Mouse (Mus musculus) forebrain, embryonic 16.5 days (tissue): ENCODE measurements around the gene Olfr878. TPM values are rescaled to one million over a fixed set of nuclear protein-coding genes. Genes with fewer than 3 reads are reported as not detected.

Experiments
- ATAC-seq: fragments of 200-750 bp; cut with Nextera tagmentation; 2 replicates; pipeline ENCODE4 v1.8.0; 2017; ENCODE audit warnings: mild to moderate bottlenecking, moderate library complexity
- H3K27ac ChIP-seq: fragments of 300-500 bp; sonication (generic); 2 replicates; pipeline ENCODE4 v1.5.1; 2014; ENCODE audit warnings: low read length, control low read depth
- H3K27me3 ChIP-seq: fragments of 300-500 bp; sonication (generic); replicated peaks from 2 replicates; pipeline ENCODE4 v1.6.1; 2014; ENCODE audit warnings: low read length; ENCODE audit not compliant: control insufficient read depth, insufficient read depth
- H3K36me3 ChIP-seq: fragments of 300-500 bp; sonication (generic); 2 replicates; pipeline ENCODE4 v1.6.1; 2014; ENCODE audit not compliant: control insufficient read depth, insufficient read depth
- H3K4me1 ChIP-seq: fragments of 300-500 bp; sonication (generic); replicated peaks from 2 replicates; pipeline ENCODE4 v1.6.1; 2014; ENCODE audit warnings: low read length; ENCODE audit not compliant: control insufficient read depth, insufficient read depth
- H3K4me2 ChIP-seq: fragments of 300-500 bp; sonication (generic); 2 replicates; pipeline ENCODE4 v1.6.1; 2014; ENCODE audit warnings: mild to moderate bottlenecking, low read length, control low read depth
- H3K4me3 ChIP-seq: fragments of 300-500 bp; sonication (generic); replicated peaks from 2 replicates; pipeline ENCODE4 v1.5.1; 2014; ENCODE audit warnings: mild to moderate bottlenecking, low read length, control low read depth
- H3K9ac ChIP-seq: fragments of 300-500 bp; sonication (generic); replicated peaks from 2 replicates; pipeline ENCODE4 v1.6.1; 2014; ENCODE audit warnings: low read depth, low read length, control low read depth
- H3K9me3 ChIP-seq: fragments of 300-500 bp; sonication (generic); 2 replicates; pipeline ENCODE4 v1.6.1; 2016; ENCODE audit warnings: low read length; ENCODE audit not compliant: control insufficient read depth
- WGBS: fragments of 180-500 bp; shearing (Covaris S2); extraction: QIAGEN DNeasy Blood & Tissue Kit; methylation state at CpG from one replicate; pipeline ENCODE4 v1.1.7; 2014; 5-methylcytosine and 5-hydroxymethylcytosine counted together
- polyA plus RNA-seq: library from polyadenylated mRNA; unstranded; fragments of >200 nt; fragmentation: Nextera tagmentation; extraction: Ambion mirVana; gene quantifications from 2 replicates; pipeline ENCODE4 v1.2.1, GENCODE M21; 2015

Olfr878 gene
- not detected in 2 replicates for polyA plus RNA-seq

DNA sequence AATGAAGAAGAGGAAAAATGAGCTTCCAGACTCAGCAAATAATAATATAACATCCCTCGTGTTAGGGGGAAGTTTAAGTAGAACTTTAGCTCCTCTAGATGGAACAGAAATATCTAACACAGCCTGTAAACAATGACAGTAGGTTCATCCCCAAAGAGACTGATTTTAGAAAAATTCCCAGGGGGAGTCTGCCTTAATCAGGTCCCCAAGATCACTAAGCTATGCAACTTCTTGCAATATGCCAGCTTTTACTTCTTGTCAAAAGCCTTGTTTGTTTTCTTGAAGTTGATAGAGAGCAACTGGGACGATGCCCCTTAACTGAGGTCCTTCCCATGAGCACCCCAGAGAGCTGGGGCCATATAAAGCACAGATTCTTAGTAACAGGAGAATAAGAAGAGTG lies at the start of gene Olfr878:
Gene Olfr878, plus strand, starts transcription at position 301 of the 400 bp plus-strand sequence.
- no peak within 1 kb of the TSS for H3K4me3 ChIP-seq
- H3K9me3 ChIP-seq = no peaks in the 10 kb centered on the region
- no peaks in the 10 kb centered on the region for H3K36me3 ChIP-seq
- H3K9ac ChIP-seq = no peak within 1 kb of the TSS
- no peaks in the 10 kb centered on the region for H3K27me3 ChIP-seq
- ATAC-seq = no peak
- H3K27ac ChIP-seq = no peak within 1 kb of the TSS
- H3K4me2 ChIP-seq = no peak within 1 kb of the TSS
- WGBS = 87% methylated on average over 2 of the region's 2 CpGs
- no peaks in the 10 kb centered on the region for H3K4me1 ChIP-seq

DNA sequence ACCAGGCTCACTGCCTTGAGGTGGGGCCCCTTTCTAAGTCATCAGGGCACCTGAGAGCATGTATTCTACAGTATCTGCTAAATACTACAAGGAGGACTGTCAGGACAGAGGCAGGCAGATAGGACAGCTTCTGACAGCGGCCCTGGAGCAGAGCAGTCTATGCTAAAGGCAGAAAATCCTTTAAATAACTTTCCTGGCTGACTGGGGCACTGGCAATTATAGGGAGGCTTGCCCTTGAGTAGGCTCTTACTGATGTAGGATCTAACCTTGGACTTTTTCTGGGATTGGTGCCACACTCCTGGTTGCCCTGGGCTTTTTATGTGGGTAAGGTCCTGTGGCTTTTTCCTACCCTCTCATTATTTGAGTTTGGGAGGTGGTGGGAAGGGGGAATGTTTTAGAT lies 47.4 kb upstream of the Olfr878 start:
- Histone ChIP-seq H3K4me3 (no peak overlapping the region), H3K27ac (no peak overlapping the region), H3K4me1 (no peaks in the 10 kb centered on the region), H3K36me3 (no peaks in the 10 kb centered on the region), H3K9me3 (no peaks in the 10 kb centered on the region), H3K4me2 (no peak overlapping the region), H3K27me3 (no peaks in the 10 kb centered on the region), H3K9ac (no peak overlapping the region)
- WGBS = 59% methylated on average over 1 of the region's 1 CpGs
- ATAC-seq = no peak

DNA sequence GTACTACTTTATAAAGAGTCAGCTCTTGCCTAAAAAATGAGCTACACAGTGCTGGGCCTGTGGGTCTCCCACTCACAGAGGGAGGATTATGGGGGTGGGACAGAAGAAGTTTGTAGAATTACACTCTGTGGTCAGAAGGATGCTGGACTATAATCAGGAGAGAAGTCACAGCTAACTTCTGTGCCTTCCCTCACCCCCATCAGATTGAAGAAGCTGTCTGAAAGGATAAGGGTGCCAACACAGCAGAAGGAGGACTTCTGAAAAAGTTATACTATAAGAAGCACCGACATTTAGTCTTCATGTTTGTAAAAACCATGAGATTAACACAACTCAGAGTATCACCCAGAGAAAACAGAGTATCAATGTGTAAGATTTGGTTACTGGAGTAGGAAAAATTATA lies 46.5 kb upstream of the Olfr878 start:
- no peak overlapping the region for H3K4me2 ChIP-seq
- H3K9me3 ChIP-seq = no peaks in the 10 kb centered on the region
- no peaks in the 10 kb centered on the region for H3K27me3 ChIP-seq
- no peak overlapping the region for H3K4me3 ChIP-seq
- H3K9ac ChIP-seq = no peak overlapping the region
- no peak overlapping the region for H3K27ac ChIP-seq
- no peaks in the 10 kb centered on the region for H3K4me1 ChIP-seq
- no peak for ATAC-seq
- no peaks in the 10 kb centered on the region for H3K36me3 ChIP-seq
- 87% methylated on average over 1 of the region's 1 CpGs for whole genome bisulfite sequencing

DNA sequence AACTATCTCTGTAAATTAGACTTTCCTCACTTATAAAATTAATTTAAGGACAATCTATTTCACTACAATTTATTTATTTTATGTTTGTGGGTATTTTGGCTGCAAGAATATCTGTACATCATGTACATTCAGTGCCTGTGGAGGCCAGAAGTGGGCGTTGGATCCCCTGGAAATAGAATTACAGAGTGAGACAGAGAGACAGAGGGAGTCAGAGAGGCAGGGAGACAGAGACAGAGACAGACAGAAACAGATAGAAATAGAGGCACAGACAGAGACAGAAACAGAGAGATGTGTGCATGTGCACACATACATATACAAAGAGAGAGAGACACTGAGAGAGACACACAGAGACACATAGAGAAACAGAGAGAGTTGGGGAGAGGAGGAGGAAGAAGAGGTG lies 46.1 kb upstream of the Olfr878 start:
- no peak overlapping the region for H3K4me3 ChIP-seq
- no peaks in the 10 kb centered on the region for H3K9me3 ChIP-seq
- H3K27ac ChIP-seq = no peak overlapping the region
- H3K27me3 ChIP-seq = no peaks in the 10 kb centered on the region
- H3K4me2 ChIP-seq = no peak overlapping the region
- no peaks in the 10 kb centered on the region for H3K4me1 ChIP-seq
- 67% methylated on average over 1 of the region's 1 CpGs for WGBS
- ATAC-seq = no peak
- H3K36me3 ChIP-seq = no peaks in the 10 kb centered on the region
- H3K9ac ChIP-seq = no peak overlapping the region

DNA sequence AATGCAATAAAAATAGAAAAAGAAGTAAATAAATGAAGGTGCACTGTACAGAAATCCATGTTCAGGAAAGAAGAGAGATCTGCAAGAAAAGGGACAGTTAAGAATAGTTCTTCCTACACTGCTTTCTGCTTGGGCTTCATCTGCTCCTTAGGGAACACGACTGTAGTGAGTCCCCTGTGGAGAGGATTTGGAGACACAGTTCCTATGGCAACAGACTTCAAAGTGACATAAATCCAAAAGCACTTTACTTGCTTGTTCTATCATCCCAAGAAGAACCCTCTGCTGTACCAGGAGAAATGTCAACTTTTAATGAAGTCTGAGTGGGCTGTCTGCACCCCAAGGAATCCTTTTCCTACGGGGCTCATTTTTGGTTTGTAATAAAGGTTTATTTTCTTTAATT lies 26.7 kb upstream of the Olfr878 start:
- H3K27me3 ChIP-seq = no peaks in the 10 kb centered on the region
- no peaks in the 10 kb centered on the region for H3K4me1 ChIP-seq
- no peaks in the 10 kb centered on the region for H3K9me3 ChIP-seq
- H3K27ac ChIP-seq = no peak overlapping the region
- H3K36me3 ChIP-seq = no peaks in the 10 kb centered on the region
- H3K9ac ChIP-seq = no peak overlapping the region
- WGBS = 14% methylated on average over 2 of the region's 2 CpGs
- no peak overlapping the region for H3K4me2 ChIP-seq
- ATAC-seq = no peak
- no peak overlapping the region for H3K4me3 ChIP-seq

DNA sequence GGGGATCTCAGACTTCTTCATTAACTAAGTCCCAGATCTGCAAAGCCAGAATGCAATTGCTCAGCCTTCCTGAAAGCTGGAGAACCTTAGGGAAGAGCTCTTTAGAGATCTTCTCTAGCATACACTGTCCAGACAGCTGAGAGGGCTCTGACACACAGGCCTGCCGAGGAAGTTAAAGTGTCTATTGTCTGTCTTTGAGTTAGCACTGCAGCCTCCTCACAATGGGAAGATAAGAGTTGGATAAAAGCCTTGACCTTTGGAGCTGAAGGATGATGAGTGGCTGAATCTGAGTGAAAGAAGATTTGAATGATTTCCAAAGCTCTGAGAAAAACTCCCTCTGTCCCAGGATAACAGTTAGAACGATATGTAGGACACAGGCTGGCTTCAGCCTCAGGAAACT lies 21.0 kb upstream of the Olfr878 start, which contains the start of gene Olfr145:
Gene Olfr145, plus strand, starts transcription at position 64 of the 400 bp plus-strand sequence.
- Histone ChIP-seq H3K27ac (no peak within 1 kb of the TSS), H3K36me3 (no peaks in the 10 kb centered on the region), H3K27me3 (no peaks in the 10 kb centered on the region), H3K4me1 (no peaks in the 10 kb centered on the region), H3K9me3 (no peaks in the 10 kb centered on the region), H3K4me3 (no peak within 1 kb of the TSS), H3K4me2 (no peak within 1 kb of the TSS), H3K9ac (no peak within 1 kb of the TSS)
- WGBS = 45% methylated on average over 2 of the region's 2 CpGs
- no peak for ATAC-seq

DNA sequence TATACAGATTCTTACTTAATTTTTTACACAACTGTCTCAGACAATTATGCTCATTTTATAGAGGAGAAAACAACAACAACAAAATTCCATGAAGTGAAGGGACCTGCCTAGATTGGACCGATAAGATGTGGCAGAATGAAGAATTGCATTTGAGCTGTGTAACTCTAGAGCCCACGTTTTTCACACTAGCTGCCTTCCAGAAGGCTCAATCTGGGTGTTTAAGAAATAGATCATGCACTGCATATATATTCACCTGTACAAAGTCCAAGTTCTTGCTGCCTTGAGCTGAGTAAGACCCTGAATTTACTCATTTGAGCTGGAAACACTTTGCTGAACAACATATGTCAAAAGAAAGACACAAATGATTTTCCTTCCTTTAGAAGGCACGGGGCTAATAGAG lies 12.1 kb upstream of the Olfr878 start:
- H3K36me3 ChIP-seq = no peaks in the 10 kb centered on the region
- ATAC-seq = no peak
- 72% methylated on average over 3 of the region's 3 CpGs for WGBS
- H3K4me3 ChIP-seq = no peak overlapping the region
- H3K9me3 ChIP-seq = no peaks in the 10 kb centered on the region
- H3K27me3 ChIP-seq = no peaks in the 10 kb centered on the region
- no peak overlapping the region for H3K4me2 ChIP-seq
- no peaks in the 10 kb centered on the region for H3K4me1 ChIP-seq
- no peak overlapping the region for H3K9ac ChIP-seq
- no peak overlapping the region for H3K27ac ChIP-seq

DNA sequence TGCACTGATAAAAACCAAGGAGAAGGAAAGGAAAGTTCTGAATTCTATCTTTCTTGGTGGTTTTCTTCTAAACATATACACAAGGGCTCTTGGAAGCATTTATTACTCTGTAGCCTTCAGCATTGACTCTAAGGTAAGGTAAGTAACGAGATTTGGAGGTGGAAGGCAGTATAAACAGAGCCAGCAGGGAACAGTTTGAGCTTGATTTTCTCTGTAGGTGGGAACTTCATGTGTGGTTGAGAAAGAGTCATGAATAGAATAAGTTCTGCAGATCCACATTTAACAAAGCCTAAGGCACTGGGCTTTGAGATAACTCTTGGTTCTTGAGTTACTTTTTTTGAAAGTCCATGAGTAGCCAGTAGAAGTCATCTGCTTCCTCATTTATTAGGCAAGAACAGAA lies 378 bp downstream of the Olfr878 start:
- Histone ChIP-seq H3K9ac (no peak overlapping the region), H3K9me3 (no peaks in the 10 kb centered on the region), H3K4me2 (no peak overlapping the region), H3K27ac (no peak overlapping the region), H3K4me1 (no peaks in the 10 kb centered on the region), H3K4me3 (no peak overlapping the region), H3K27me3 (no peaks in the 10 kb centered on the region), H3K36me3 (no peaks in the 10 kb centered on the region)
- WGBS = 47% methylated on average over 1 of the region's 1 CpGs
- no peak for ATAC-seq

DNA sequence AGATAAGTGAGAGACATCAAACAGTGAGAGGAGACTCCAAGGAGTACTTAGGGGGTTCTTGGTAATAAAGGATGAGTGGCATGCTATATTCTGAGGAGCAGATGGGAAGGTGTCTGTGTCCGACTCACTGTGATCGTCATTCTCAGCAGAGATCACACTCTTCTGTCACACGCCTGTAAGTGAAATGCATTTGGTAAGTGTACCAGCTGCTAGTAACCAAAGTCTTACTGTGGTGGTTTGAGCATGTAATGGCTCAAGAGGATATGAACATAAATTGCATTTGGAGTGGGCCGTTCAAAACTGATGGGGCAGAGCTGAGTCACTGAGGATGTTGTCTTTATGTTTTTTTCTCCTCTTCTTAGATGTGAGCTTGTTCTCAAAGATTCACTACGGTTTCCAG lies 6.6 kb downstream of the Olfr878 start:
- WGBS = 87% methylated on average over 5 of the region's 5 CpGs
- H3K27ac ChIP-seq = no peak overlapping the region
- ATAC-seq = no peak
- H3K4me2 ChIP-seq = no peak overlapping the region
- no peaks in the 10 kb centered on the region for H3K4me1 ChIP-seq
- no peaks in the 10 kb centered on the region for H3K36me3 ChIP-seq
- no peaks in the 10 kb centered on the region for H3K27me3 ChIP-seq
- no peak overlapping the region for H3K4me3 ChIP-seq
- no peaks in the 10 kb centered on the region for H3K9me3 ChIP-seq
- H3K9ac ChIP-seq = no peak overlapping the region

DNA sequence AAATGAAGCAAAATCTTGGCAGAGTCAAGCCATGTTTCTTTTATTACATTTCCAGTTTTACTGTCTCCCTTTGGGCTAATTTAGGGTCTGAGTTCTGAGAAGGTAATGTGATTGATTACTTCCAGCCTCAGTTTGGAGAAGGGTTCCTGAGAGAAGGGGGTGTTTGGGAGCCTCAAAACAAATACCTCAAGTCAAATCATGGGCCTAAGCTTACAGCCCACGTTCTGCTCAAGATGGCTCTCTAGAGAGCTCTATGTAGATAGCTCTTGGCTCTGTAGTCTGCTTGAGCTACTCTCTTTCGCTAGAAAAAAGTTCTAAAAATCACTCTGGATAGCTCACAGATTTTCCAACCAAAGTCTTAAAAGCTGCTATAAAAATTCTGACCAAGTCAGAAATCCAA lies 7.8 kb downstream of the Olfr878 start:
- H3K4me1 ChIP-seq = no peaks in the 10 kb centered on the region
- no peak overlapping the region for H3K9ac ChIP-seq
- H3K36me3 ChIP-seq = no peaks in the 10 kb centered on the region
- WGBS = 83% methylated on average over 2 of the region's 2 CpGs
- no peak for ATAC-seq
- H3K4me3 ChIP-seq = no peak overlapping the region
- H3K27ac ChIP-seq = no peak overlapping the region
- no peaks in the 10 kb centered on the region for H3K9me3 ChIP-seq
- H3K27me3 ChIP-seq = no peaks in the 10 kb centered on the region
- H3K4me2 ChIP-seq = no peak overlapping the region
